Mouse (Mus musculus): ENCODE data around the gene Ccdc24. TPM values are rescaled to one million over a fixed set of nuclear protein-coding genes. Genes with fewer than 3 reads are reported as not detected.
A peak's percentile ranks its signal among the peaks of the same experiment; 100 is the strongest.

Gene Ccdc24
- polyA plus RNA-seq, 1 experiment from 2014 or later: 1.4 TPM

DNA sequence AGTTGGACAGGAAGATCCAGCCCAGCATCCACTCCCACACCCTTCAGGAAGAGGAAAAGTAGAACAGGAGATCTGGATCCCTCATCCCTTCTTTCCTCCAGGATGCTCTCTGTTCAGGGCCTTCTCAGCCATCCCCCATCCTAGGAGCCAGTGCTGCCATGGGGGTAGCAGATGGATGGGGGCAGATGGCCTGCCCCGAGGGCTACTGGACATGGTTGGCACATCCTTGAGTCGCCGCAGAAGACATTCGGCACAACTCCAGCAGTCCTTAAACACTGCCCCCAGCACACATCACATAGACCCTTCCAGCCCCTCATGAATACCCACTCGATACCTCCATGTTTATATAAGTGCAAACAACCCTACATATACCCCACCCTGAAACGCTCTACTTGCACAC is 23.7 kb upstream of the Ccdc24 start:
- DNase-seq (ENCODE audit: low spot score, missing footprints): no peak
- Histone ChIP-seq H3K4me3 (ENCODE audit: low read depth, low read length) (no peak overlapping the region), H3K4me2 (no peak overlapping the region), H3K4me1 (ENCODE audit: control insufficient read depth, insufficient read depth, low read length) (peaks cover 6% of the 10 kb centered on the region), H3K9ac (ENCODE audit: low read length) (no peak overlapping the region), H3K27me3 (ENCODE audit: control insufficient read depth, insufficient read depth, low read length) (no peaks in the 10 kb centered on the region), H3K36me3 (ENCODE audit: control insufficient read depth, insufficient read depth, low read length) (peaks cover 17% of the 10 kb centered on the region), H3K27ac (ENCODE audit: low read depth, low read length) (no peak overlapping the region), H3K9me3 (ENCODE audit: control insufficient read depth, low read length) (no peaks in the 10 kb centered on the region)
- ATAC-seq (ENCODE audit: low FRiP score): no peak
- WGBS: 98% methylated on average over 6 of the region's 6 CpGs

DNA sequence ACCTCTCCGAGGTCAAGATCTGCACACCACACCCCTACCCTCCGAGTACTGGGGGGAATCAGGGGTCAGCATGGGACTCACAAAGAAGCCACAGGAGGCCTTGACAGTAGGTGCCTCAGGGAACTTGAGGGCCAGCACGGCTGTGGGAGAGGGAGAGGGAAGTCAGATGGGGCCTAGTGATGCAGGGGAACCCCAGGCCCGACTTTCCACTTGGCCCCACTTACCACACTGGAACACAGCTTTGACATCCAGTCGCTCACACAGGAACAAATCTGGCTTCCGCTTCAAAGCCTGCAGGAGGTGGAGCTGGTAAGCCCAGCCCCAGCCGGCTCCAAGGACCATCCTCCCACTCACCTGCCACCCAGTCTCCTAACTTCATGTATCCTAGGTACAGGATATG is 23.0 kb upstream of the Ccdc24 start:
- Histone ChIP-seq H3K27ac (ENCODE audit: low read depth, low read length) (no peak overlapping the region), H3K4me2 (no peak overlapping the region), H3K4me3 (ENCODE audit: low read depth, low read length) (no peak overlapping the region), H3K9ac (ENCODE audit: low read length) (no peak overlapping the region), H3K36me3 (ENCODE audit: control insufficient read depth, insufficient read depth, low read length) (peaks cover 17% of the 10 kb centered on the region), H3K27me3 (ENCODE audit: control insufficient read depth, insufficient read depth, low read length) (no peaks in the 10 kb centered on the region), H3K4me1 (ENCODE audit: control insufficient read depth, insufficient read depth, low read length) (peaks cover 9% of the 10 kb centered on the region), H3K9me3 (ENCODE audit: control insufficient read depth, low read length) (no peaks in the 10 kb centered on the region)
- WGBS: 83% methylated on average over 7 of the region's 7 CpGs
- ATAC-seq (ENCODE audit: low FRiP score): no peak
- no peak for DNase-seq (ENCODE audit: low spot score, missing footprints)

DNA sequence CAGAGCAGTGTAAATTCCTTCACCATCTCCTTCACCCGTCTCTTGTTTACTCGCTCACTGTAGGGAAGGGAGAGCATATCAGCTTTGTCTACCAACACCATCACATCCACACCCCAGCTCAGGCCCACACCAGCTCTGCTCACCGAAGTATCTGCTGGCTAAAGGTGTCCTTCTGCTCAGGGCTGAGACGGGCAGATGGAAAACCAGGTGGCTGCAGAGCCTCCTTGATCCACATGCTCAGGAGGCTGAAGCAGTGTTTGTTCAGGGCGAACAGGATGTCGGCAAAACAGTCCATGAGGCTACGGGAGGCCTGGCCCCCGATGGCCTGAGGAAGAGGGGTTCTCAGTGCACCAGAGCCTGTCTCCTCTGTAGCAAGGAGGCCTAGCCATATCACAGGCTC is 22.2 kb upstream of the Ccdc24 start:
- ATAC-seq (ENCODE audit: low FRiP score): no peak
- Histone ChIP-seq H3K4me2 (no peak overlapping the region), H3K9ac (ENCODE audit: low read length) (no peak overlapping the region), H3K9me3 (ENCODE audit: control insufficient read depth, low read length) (no peaks in the 10 kb centered on the region), H3K36me3 (ENCODE audit: control insufficient read depth, insufficient read depth, low read length) (peaks cover 14% of the 10 kb centered on the region), H3K4me3 (ENCODE audit: low read depth, low read length) (no peak overlapping the region), H3K27me3 (ENCODE audit: control insufficient read depth, insufficient read depth, low read length) (no peaks in the 10 kb centered on the region), H3K4me1 (ENCODE audit: control insufficient read depth, insufficient read depth, low read length) (peaks cover 9% of the 10 kb centered on the region), H3K27ac (ENCODE audit: low read depth, low read length) (no peak overlapping the region)
- WGBS: 88% methylated on average over 8 of the region's 8 CpGs
- DNase-seq (ENCODE audit: low spot score, missing footprints): no peak

DNA sequence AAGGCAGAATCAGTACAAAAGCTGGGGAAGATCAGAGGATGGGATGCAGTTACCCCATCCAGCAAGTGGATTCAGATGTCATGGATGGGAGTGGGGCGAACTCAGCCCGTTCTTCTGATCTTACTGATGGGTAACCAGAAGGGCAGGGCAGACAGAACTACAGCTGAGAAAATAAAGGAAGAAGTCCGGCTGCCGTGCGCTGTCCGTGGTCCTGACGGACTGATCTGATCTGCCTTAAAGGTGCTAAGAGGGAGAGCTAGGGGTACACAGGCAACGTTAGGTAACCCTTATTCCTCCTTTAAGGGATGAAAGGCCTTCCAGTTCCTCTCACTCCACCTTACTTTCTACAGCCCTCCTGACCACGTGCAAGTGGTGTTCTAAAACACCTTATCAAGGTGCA is 21.0 kb upstream of the Ccdc24 start:
- Histone ChIP-seq H3K27me3 (ENCODE audit: control insufficient read depth, insufficient read depth, low read length) (no peaks in the 10 kb centered on the region), H3K9ac (ENCODE audit: low read length) (no peak overlapping the region), H3K4me1 (ENCODE audit: control insufficient read depth, insufficient read depth, low read length) (peaks cover 9% of the 10 kb centered on the region), H3K9me3 (ENCODE audit: control insufficient read depth, low read length) (no peaks in the 10 kb centered on the region), H3K4me2 (no peak overlapping the region), H3K4me3 (ENCODE audit: low read depth, low read length) (no peak overlapping the region), H3K36me3 (ENCODE audit: control insufficient read depth, insufficient read depth, low read length) (peaks cover 8% of the 10 kb centered on the region; the same call in 1 of the 2 replicates), H3K27ac (ENCODE audit: low read depth, low read length) (no peak overlapping the region)
- DNase-seq (ENCODE audit: low spot score, missing footprints): peak; percentile 91
- ATAC-seq (ENCODE audit: low FRiP score): no peak
- 29% methylated on average over 9 of the region's 9 CpGs for WGBS

DNA sequence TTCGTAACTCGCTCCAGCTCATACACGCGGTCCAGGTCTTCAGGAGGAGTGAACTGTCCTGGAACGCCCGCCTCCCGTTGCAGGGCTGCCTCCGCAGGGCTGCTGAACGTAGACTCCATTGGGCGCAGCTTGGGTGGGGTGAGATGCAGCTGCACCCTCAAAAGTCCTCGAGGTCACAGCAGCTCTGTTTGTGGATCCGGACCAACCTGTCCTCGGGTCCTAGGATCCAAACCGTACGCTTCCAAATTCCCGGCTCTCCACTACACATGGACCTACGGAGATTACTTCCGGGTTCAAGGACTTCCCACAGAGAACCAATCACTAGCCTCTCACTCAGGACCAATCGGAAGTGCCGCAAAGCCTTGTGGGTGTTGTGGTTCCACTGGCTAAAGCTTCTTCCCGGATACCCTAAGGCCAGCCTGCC is 19.4 kb upstream of the Ccdc24 start, which contains the start of gene Dph2:
TSS of gene Dph2 (minus strand) at position 295 of the 424 bp plus-strand sequence.
- DNase-seq (ENCODE audit: low spot score, missing footprints) (peak; percentile 98), ATAC-seq (ENCODE audit: low FRiP score) (peak; percentile 87)
- no peak within 1 kb of the TSS for H3K27ac ChIP-seq (ENCODE audit: low read depth, low read length)
- peaks cover 13% of the 10 kb centered on the region for H3K4me1 ChIP-seq (ENCODE audit: control insufficient read depth, insufficient read depth, low read length)
- H3K9me3 ChIP-seq (ENCODE audit: control insufficient read depth, low read length): no peaks in the 10 kb centered on the region
- peak within 1 kb of the TSS; percentile 60 for H3K9ac ChIP-seq (ENCODE audit: low read length)
- WGBS: under 1% methylated on average over 21 of the region's 21 CpGs
- no peaks in the 10 kb centered on the region for H3K27me3 ChIP-seq (ENCODE audit: control insufficient read depth, insufficient read depth, low read length)
- H3K4me3 ChIP-seq (ENCODE audit: low read depth, low read length): peak within 1 kb of the TSS; percentile 74
- peak within 1 kb of the TSS; percentile 55 for H3K4me2 ChIP-seq
- peaks cover 8% of the 10 kb centered on the region; the same call in 1 of the 2 replicates for H3K36me3 ChIP-seq (ENCODE audit: control insufficient read depth, insufficient read depth, low read length)

DNA sequence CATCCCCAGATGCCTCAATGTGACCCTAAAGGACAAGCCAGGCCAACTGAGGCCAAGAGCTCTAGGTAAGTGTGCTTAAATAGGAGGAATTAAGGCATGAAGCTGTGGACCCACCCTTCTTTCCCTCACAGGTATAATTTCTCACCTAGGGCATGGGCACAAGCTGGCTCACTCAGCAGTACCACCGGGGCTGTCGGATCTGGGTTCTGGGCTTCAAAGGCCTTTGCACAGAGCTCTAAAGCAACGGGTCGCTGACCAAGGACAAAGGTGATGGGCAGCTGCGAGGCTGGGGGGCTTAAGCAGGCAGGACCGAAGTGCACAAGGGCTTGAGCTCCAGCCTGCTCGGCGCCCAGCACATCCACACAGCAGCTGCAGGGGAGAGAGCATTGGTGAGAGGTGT is 18.4 kb upstream of the Ccdc24 start:
- Histone ChIP-seq H3K4me3 (ENCODE audit: low read depth, low read length) (peak overlapping the region; percentile 74), H3K27ac (ENCODE audit: low read depth, low read length) (no peak overlapping the region), H3K4me1 (ENCODE audit: control insufficient read depth, insufficient read depth, low read length) (peaks cover 20% of the 10 kb centered on the region), H3K9me3 (ENCODE audit: control insufficient read depth, low read length) (no peaks in the 10 kb centered on the region), H3K9ac (ENCODE audit: low read length) (no peak overlapping the region), H3K4me2 (peak overlapping the region; percentile 55), H3K36me3 (ENCODE audit: control insufficient read depth, insufficient read depth, low read length) (peaks cover 6% of the 10 kb centered on the region; the same call in 1 of the 2 replicates), H3K27me3 (ENCODE audit: control insufficient read depth, insufficient read depth, low read length) (no peaks in the 10 kb centered on the region)
- DNase-seq (ENCODE audit: low spot score, missing footprints) (no peak), ATAC-seq (ENCODE audit: low FRiP score) (no peak)
- 43% methylated on average over 8 of the region's 8 CpGs for WGBS

DNA sequence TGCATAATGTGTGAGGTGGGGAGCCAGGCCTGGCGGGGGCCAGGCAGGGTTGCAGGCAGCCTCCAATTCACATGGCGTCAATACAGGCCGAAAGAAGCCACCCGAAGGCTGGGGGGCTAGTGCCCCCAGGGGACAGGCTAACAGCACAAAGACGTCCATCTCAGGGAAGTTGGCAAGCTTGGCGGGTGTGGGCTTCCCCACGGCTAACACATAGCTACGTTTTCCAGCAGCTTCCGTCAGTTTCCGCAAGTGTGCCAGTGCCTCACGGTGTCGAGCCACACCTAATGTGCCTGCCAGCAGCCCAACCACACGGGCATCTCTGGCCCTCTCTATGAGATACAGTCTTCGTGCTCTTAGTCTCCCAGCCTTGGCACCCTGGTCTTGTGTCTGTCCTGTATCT is 17.7 kb upstream of the Ccdc24 start:
- H3K4me2 ChIP-seq: no peak overlapping the region
- 93% methylated on average over 14 of the region's 14 CpGs for WGBS
- DNase-seq (ENCODE audit: low spot score, missing footprints) (no peak), ATAC-seq (ENCODE audit: low FRiP score) (no peak)
- no peak overlapping the region for H3K27ac ChIP-seq (ENCODE audit: low read depth, low read length)
- no peak overlapping the region for H3K4me3 ChIP-seq (ENCODE audit: low read depth, low read length)
- H3K27me3 ChIP-seq (ENCODE audit: control insufficient read depth, insufficient read depth, low read length): no peaks in the 10 kb centered on the region
- H3K36me3 ChIP-seq (ENCODE audit: control insufficient read depth, insufficient read depth, low read length): peaks cover 3% of the 10 kb centered on the region; the same call in 1 of the 2 replicates
- H3K4me1 ChIP-seq (ENCODE audit: control insufficient read depth, insufficient read depth, low read length): peaks cover 20% of the 10 kb centered on the region
- no peak overlapping the region for H3K9ac ChIP-seq (ENCODE audit: low read length)
- H3K9me3 ChIP-seq (ENCODE audit: control insufficient read depth, low read length): no peaks in the 10 kb centered on the region

DNA sequence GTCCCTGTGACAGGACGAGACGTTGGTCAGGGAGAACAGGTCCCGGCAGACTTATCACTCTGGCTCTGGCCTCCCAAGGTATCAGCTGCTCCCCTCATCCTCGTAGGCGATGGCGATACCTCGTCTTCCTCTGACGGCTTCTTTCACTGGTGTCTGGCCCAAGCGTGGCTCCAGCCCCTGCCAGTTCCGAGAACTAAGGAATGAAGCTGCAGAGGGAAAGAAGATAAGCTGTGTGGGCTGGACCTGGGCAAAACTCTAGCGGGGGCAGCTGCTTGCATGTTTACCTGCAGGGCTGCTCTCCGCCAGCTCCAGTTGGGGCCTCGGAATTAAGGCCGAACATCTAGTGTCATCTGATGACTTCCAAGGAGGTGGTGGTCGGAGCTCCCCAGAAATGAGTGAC is 17.1 kb upstream of the Ccdc24 start:
- ATAC-seq (ENCODE audit: low FRiP score): no peak
- no peak for DNase-seq (ENCODE audit: low spot score, missing footprints)

DNA sequence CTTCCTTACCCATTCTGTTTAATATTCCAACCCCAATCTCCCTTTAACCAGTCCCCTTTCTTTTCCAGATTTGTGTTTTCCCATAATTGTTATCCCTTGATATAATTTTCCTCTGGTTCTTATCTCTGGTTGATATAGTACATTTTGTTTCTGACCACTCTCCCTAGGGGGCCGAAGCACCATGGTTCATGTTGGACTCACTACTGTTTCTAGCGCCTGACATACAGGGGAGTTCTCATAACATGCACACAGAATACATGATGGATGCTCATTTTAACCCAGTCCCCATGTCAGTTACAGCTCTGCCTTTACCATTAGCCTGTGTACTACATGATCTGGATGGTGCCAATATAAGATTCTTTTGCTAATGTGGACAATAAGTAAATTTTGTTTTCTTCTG is 15.6 kb upstream of the Ccdc24 start:
- peaks cover 27% of the 10 kb centered on the region for H3K4me1 ChIP-seq (ENCODE audit: control insufficient read depth, insufficient read depth, low read length)
- ATAC-seq (ENCODE audit: low FRiP score) (no peak), DNase-seq (ENCODE audit: low spot score, missing footprints) (no peak)
- peak overlapping the region; percentile 87; the same call in 1 of the 2 replicates for H3K4me3 ChIP-seq (ENCODE audit: low read depth, low read length)
- no peak overlapping the region for H3K27ac ChIP-seq (ENCODE audit: low read depth, low read length)
- no peaks in the 10 kb centered on the region for H3K9me3 ChIP-seq (ENCODE audit: control insufficient read depth, low read length)
- WGBS: 75% methylated on average over 2 of the region's 2 CpGs
- no peak overlapping the region for H3K4me2 ChIP-seq
- H3K27me3 ChIP-seq (ENCODE audit: control insufficient read depth, insufficient read depth, low read length): no peaks in the 10 kb centered on the region
- H3K36me3 ChIP-seq (ENCODE audit: control insufficient read depth, insufficient read depth, low read length): peaks cover 2% of the 10 kb centered on the region; the same call in 1 of the 2 replicates
- H3K9ac ChIP-seq (ENCODE audit: low read length): no peak overlapping the region

More for the DNA sequence above, 17.1 kb upstream of the Ccdc24 start:
- H3K27ac ChIP-seq (ENCODE audit: low read depth, low read length): no peak overlapping the region
- 94% methylated on average over 15 of the region's 15 CpGs for WGBS
- H3K27me3 ChIP-seq (ENCODE audit: control insufficient read depth, insufficient read depth, low read length): no peaks in the 10 kb centered on the region
- H3K4me3 ChIP-seq (ENCODE audit: low read depth, low read length): no peak overlapping the region
- H3K9me3 ChIP-seq (ENCODE audit: control insufficient read depth, low read length): no peaks in the 10 kb centered on the region
- peaks cover 20% of the 10 kb centered on the region for H3K4me1 ChIP-seq (ENCODE audit: control insufficient read depth, insufficient read depth, low read length)
- no peak overlapping the region for H3K4me2 ChIP-seq
- peaks cover 2% of the 10 kb centered on the region; the same call in 1 of the 2 replicates for H3K36me3 ChIP-seq (ENCODE audit: control insufficient read depth, insufficient read depth, low read length)
- no peak overlapping the region for H3K9ac ChIP-seq (ENCODE audit: low read length)
